Mouse (Mus musculus) heart, embryonic 13.5 days (tissue): ENCODE data around the gene Klhl5. TPM values are rescaled to one million over a fixed set of nuclear protein-coding genes. Genes with fewer than 3 reads are reported as not detected.
A peak's percentile ranks its signal among the peaks of the same experiment; 100 is the strongest.

Experiments
- ATAC-seq: fragments of 200-750 bp; cut with Nextera tagmentation; 2 replicates; pipeline ENCODE4 v1.8.0; 2017; ENCODE audit warnings: moderate TSS enrichment; ENCODE audit not compliant: insufficient number of reproducible peaks, low FRiP score, low TSS enrichment; ENCODE audit errors: extremely low read depth
- H3K27ac ChIP-seq: fragments of 300-500 bp; sonication (generic); replicated peaks from 2 replicates; pipeline ENCODE4 v1.5.1; 2015; ENCODE audit warnings: moderate library complexity, mild to moderate bottlenecking, inconsistent platforms
- H3K27me3 ChIP-seq: fragments of 300-500 bp; sonication (generic); replicated peaks from 2 replicates; pipeline ENCODE4 v1.6.1; 2015; ENCODE audit warnings: mild to moderate bottlenecking, inconsistent platforms
- H3K36me3 ChIP-seq: fragments of 300-500 bp; sonication (generic); 2 replicates; pipeline ENCODE4 v1.6.1; 2015; ENCODE audit warnings: mild to moderate bottlenecking, inconsistent platforms
- H3K4me1 ChIP-seq: fragments of 300-500 bp; sonication (generic); 2 replicates; pipeline ENCODE4 v1.6.1; 2015; ENCODE audit warnings: inconsistent platforms
- H3K4me2 ChIP-seq: fragments of 300-500 bp; sonication (generic); 2 replicates; pipeline ENCODE4 v1.6.1; 2015; ENCODE audit warnings: inconsistent platforms, mild to moderate bottlenecking, moderate library complexity
- H3K4me3 ChIP-seq: fragments of 300-500 bp; sonication (generic); 2 replicates; pipeline ENCODE4 v1.5.1; 2015; ENCODE audit warnings: moderate library complexity, mild to moderate bottlenecking, inconsistent platforms
- H3K9ac ChIP-seq: fragments of 300-500 bp; sonication (generic); 2 replicates; pipeline ENCODE4 v1.6.1; 2015; ENCODE audit warnings: inconsistent platforms, mild to moderate bottlenecking, moderate library complexity
- H3K9me3 ChIP-seq: fragments of 300-500 bp; sonication (generic); 2 replicates; pipeline ENCODE4 v1.6.1; 2016; ENCODE audit warnings: inconsistent platforms
- WGBS: fragments of 180-500 bp; shearing (Covaris S2); methylation state at CpG from one replicate; pipeline ENCODE4 v1.1.7; 2015; ENCODE audit warnings: mixed read lengths; 5-methylcytosine and 5-hydroxymethylcytosine counted together
- polyA plus RNA-seq: library from polyadenylated mRNA; unstranded; fragments of >200 nt; fragmentation: Nextera tagmentation; extraction: Ambion mirVana; gene quantifications from 2 replicates; pipeline ENCODE4 v1.2.1, GENCODE M21; 2015

Klhl5 gene
- polyA plus RNA-seq = 12.3 and 14.1 TPM in 2 replicates

- Histone ChIP-seq H3K9me3 (no peaks in the 10 kb centered on the region), H3K9ac (peak within 1 kb of the TSS; percentile 97), H3K4me2 (peak within 1 kb of the TSS; percentile 81), H3K4me3 (peak within 1 kb of the TSS; percentile 83), H3K27me3 (no peaks in the 10 kb centered on the region), H3K36me3 (no peaks in the 10 kb centered on the region), H3K27ac (peak within 1 kb of the TSS; percentile 85), H3K4me1 (peaks cover 35% of the 10 kb centered on the region)
- 3% methylated on average over 51 of the region's 56 CpGs for WGBS
- peak; percentile 81; the same call in 1 of the 2 replicates for ATAC-seq
These were observed at the start of gene Klhl5 for GRCm38 (mm10) chr5:65106876-65107772. Gene Klhl5, plus strand, starts transcription at chr5:65107539.

GRCm38 (mm10) chr5:65057596-65057995 is 49.7 kb upstream of the Klhl5 start:
- 95% methylated on average over 6 of the region's 6 CpGs for WGBS
- Histone ChIP-seq H3K9ac (no peak overlapping the region), H3K27ac (no peak overlapping the region), H3K4me1 (no peaks in the 10 kb centered on the region), H3K36me3 (no peaks in the 10 kb centered on the region), H3K27me3 (no peaks in the 10 kb centered on the region), H3K9me3 (no peaks in the 10 kb centered on the region), H3K4me2 (no peak overlapping the region), H3K4me3 (no peak overlapping the region)
- ATAC-seq = no peak

- Histone ChIP-seq H3K36me3 (no peaks in the 10 kb centered on the region), H3K27ac (no peak overlapping the region), H3K27me3 (no peaks in the 10 kb centered on the region), H3K4me3 (no peak overlapping the region), H3K9me3 (no peaks in the 10 kb centered on the region), H3K4me1 (no peaks in the 10 kb centered on the region), H3K4me2 (no peak overlapping the region), H3K9ac (no peak overlapping the region)
- no peak for ATAC-seq
- WGBS = 69% methylated on average over 2 of the region's 2 CpGs
These were observed 47.5 kb upstream of the Klhl5 start for GRCm38 (mm10) chr5:65059806-65060205.

GRCm38 (mm10) chr5:65062236-65062635 is 45.1 kb upstream of the Klhl5 start:
- Histone ChIP-seq H3K4me2 (no peak overlapping the region), H3K4me1 (no peaks in the 10 kb centered on the region), H3K9me3 (no peaks in the 10 kb centered on the region), H3K36me3 (no peaks in the 10 kb centered on the region), H3K27me3 (no peaks in the 10 kb centered on the region), H3K4me3 (no peak overlapping the region), H3K27ac (no peak overlapping the region), H3K9ac (no peak overlapping the region)
- ATAC-seq = no peak
- whole genome bisulfite sequencing = 82% methylated on average over 4 of the region's 4 CpGs

GRCm38 (mm10) chr5:65063266-65063665 is 44.1 kb upstream of the Klhl5 start:
- no peak for ATAC-seq
- WGBS = 78% methylated on average over 2 of the region's 2 CpGs

GRCm38 (mm10) chr5:65068166-65068565 is 39.2 kb upstream of the Klhl5 start:
- H3K4me1 ChIP-seq = no peaks in the 10 kb centered on the region
- 85% methylated on average over 6 of the region's 6 CpGs for WGBS

More at GRCm38 (mm10) chr5:65063266-65063665, 44.1 kb upstream of the Klhl5 start:
- Histone ChIP-seq H3K4me2 (no peak overlapping the region), H3K9ac (no peak overlapping the region), H3K9me3 (no peaks in the 10 kb centered on the region), H3K4me1 (no peaks in the 10 kb centered on the region), H3K27me3 (no peaks in the 10 kb centered on the region), H3K27ac (no peak overlapping the region), H3K36me3 (no peaks in the 10 kb centered on the region), H3K4me3 (no peak overlapping the region)

GRCm38 (mm10) chr5:65069872-65070271 is 37.5 kb upstream of the Klhl5 start:
- no peak for ATAC-seq
- Histone ChIP-seq H3K9me3 (no peaks in the 10 kb centered on the region), H3K4me1 (no peaks in the 10 kb centered on the region), H3K27ac (no peak overlapping the region), H3K4me2 (no peak overlapping the region), H3K9ac (no peak overlapping the region), H3K36me3 (no peaks in the 10 kb centered on the region), H3K4me3 (no peak overlapping the region), H3K27me3 (no peaks in the 10 kb centered on the region)
- 80% methylated on average over 11 of the region's 11 CpGs for WGBS

More at GRCm38 (mm10) chr5:65068166-65068565, 39.2 kb upstream of the Klhl5 start:
- no peak for ATAC-seq
- H3K4me3 ChIP-seq = no peak overlapping the region
- no peaks in the 10 kb centered on the region for H3K9me3 ChIP-seq
- no peaks in the 10 kb centered on the region for H3K27me3 ChIP-seq
- no peak overlapping the region for H3K4me2 ChIP-seq
- H3K9ac ChIP-seq = no peak overlapping the region
- no peak overlapping the region for H3K27ac ChIP-seq
- no peaks in the 10 kb centered on the region for H3K36me3 ChIP-seq

- Histone ChIP-seq H3K4me2 (no peak overlapping the region), H3K36me3 (no peaks in the 10 kb centered on the region), H3K4me1 (no peaks in the 10 kb centered on the region), H3K4me3 (no peak overlapping the region), H3K9ac (no peak overlapping the region), H3K27me3 (no peaks in the 10 kb centered on the region), H3K27ac (no peak overlapping the region), H3K9me3 (no peaks in the 10 kb centered on the region)
- WGBS = 67% methylated on average over 6 of the region's 6 CpGs
- ATAC-seq = no peak
These were observed 35.6 kb upstream of the Klhl5 start for GRCm38 (mm10) chr5:65071689-65072118.

- H3K9ac ChIP-seq = no peak overlapping the region
- ATAC-seq = no peak
- H3K9me3 ChIP-seq = no peaks in the 10 kb centered on the region
- H3K27me3 ChIP-seq = no peaks in the 10 kb centered on the region
- H3K27ac ChIP-seq = no peak overlapping the region
- H3K4me2 ChIP-seq = no peak overlapping the region
- H3K4me1 ChIP-seq = no peaks in the 10 kb centered on the region
- WGBS = 64% methylated on average over 4 of the region's 4 CpGs
- no peaks in the 10 kb centered on the region for H3K36me3 ChIP-seq
- no peak overlapping the region for H3K4me3 ChIP-seq
These were observed 34.1 kb upstream of the Klhl5 start for GRCm38 (mm10) chr5:65073247-65073646.

- Histone ChIP-seq H3K36me3 (no peaks in the 10 kb centered on the region), H3K4me3 (no peak overlapping the region), H3K27me3 (no peaks in the 10 kb centered on the region), H3K9me3 (no peaks in the 10 kb centered on the region), H3K4me2 (no peak overlapping the region), H3K4me1 (no peaks in the 10 kb centered on the region), H3K27ac (no peak overlapping the region), H3K9ac (no peak overlapping the region)
- 50% methylated on average over 7 of the region's 7 CpGs for WGBS
- ATAC-seq = no peak
These were observed 32.6 kb upstream of the Klhl5 start for GRCm38 (mm10) chr5:65074693-65075092.

- no peaks in the 10 kb centered on the region for H3K4me1 ChIP-seq
- ATAC-seq = no peak
- no peak overlapping the region for H3K4me3 ChIP-seq
- H3K4me2 ChIP-seq = no peak overlapping the region
- WGBS = 66% methylated on average over 2 of the region's 2 CpGs
- H3K9me3 ChIP-seq = no peaks in the 10 kb centered on the region
- H3K27ac ChIP-seq = no peak overlapping the region
- H3K27me3 ChIP-seq = no peaks in the 10 kb centered on the region
- no peaks in the 10 kb centered on the region for H3K36me3 ChIP-seq
- H3K9ac ChIP-seq = no peak overlapping the region
These were observed 31.3 kb upstream of the Klhl5 start for GRCm38 (mm10) chr5:65076087-65076486.

GRCm38 (mm10) chr5:65076748-65077147 is 30.6 kb upstream of the Klhl5 start:
- H3K9me3 ChIP-seq = no peaks in the 10 kb centered on the region
- no peak overlapping the region for H3K4me3 ChIP-seq
- no peak overlapping the region for H3K4me2 ChIP-seq
- no peaks in the 10 kb centered on the region for H3K27me3 ChIP-seq
- no peak for ATAC-seq
- H3K36me3 ChIP-seq = no peaks in the 10 kb centered on the region
- H3K4me1 ChIP-seq = no peaks in the 10 kb centered on the region
- WGBS = 37% methylated on average over 3 of the region's 3 CpGs
- no peak overlapping the region for H3K9ac ChIP-seq
- no peak overlapping the region for H3K27ac ChIP-seq
